Mouse (Mus musculus) urinary bladder, postnatal 25 days (tissue): ENCODE measurements around the gene Litaf.

ENCODE experiments used
- DNase-seq: peaks from one replicate; pipeline ENCODE4 v3.0.0; 2022; ENCODE audit warnings: low spot score

Litaf gene

GRCm38 (mm10) chr16:11065431-11065830, 526 bp downstream of the Litaf start:
- DNase-seq, result no peak

GRCm38 (mm10) chr16:11064742-11065141, 1.2 kb downstream of the Litaf start:
- DNase-seq, result no peak

- DNase-seq, result no peak
Measured at GRCm38 (mm10) chr16:11064341-11064740, 1.6 kb downstream of the Litaf start.

GRCm38 (mm10) chr16:11062794-11063721, 2.9 kb downstream of the Litaf start:
- DNase-seq, result peak; percentile 85

GRCm38 (mm10) chr16:11060645-11061044, 5.3 kb downstream of the Litaf start, which contains the start of gene Snn:
Gene Snn, plus strand, starts transcription at chr16:11060945.
- no peak for DNase-seq

DNA sequence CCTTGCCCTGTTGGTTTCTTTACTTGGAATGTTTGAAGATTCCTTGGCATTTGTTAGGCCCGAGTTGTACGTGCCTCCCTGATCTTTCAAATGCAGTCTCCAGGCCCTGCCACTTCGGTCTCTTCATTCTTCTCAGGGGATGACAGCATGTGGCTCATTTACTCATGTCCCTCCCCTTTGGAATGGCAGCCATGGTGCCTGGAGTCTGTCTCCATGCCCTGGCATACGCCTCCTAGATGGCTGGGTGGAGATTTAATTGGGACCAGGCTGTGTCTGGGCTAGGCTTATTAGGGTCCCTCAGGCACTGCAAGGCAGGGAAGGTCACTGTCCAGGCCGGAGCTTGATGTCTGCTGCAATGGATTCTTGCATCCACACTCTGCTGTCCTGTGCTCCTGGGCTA, 10.0 kb downstream of the Litaf start:
- no peak for DNase-seq

DNA sequence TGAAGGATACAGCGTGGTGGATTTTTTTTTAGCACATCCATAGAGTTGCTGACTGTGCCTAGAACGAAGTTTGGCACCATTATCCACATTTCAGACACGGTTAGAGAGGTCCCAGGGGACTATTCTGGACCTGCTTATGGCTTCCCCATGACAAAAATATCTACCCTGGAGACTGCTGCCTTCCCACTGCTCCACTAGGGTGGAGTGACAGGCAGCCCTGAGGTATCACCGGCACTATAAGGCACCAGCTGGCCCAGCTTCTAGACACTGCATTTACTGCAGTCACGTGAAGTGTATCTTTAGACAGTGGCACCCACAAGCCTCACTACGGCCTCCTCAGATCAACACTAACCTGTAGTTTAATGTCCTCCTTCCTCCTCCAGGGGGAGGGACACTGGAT, 11.1 kb downstream of the Litaf start:
- no peak for DNase-seq

- DNase-seq, result no peak
Measured at GRCm38 (mm10) chr16:11054409-11054808, 11.5 kb downstream of the Litaf start.

GRCm38 (mm10) chr16:11051134-11051533, 14.8 kb downstream of the Litaf start:
- DNase-seq, result no peak

DNA sequence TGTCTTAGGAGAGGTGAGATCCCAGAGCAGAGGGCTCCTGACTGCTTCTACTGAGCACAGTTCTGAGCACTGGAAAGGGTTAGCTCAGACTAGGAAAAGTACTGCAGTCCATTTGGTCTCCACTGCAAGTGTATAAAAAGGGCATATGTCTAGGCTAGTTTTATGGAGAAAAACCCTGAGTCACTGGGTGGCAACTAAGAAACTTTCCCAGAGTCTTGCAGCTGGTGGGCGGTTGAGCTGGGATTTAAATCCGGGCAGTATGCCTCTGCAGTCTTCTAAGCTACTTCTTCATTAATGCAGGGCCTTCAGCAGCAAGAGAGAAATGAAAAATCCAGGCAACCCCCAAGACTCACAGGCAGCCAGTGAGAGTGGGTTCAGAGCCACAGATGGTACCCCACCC, 15.7 kb downstream of the Litaf start:
- DNase-seq, result no peak

DNA sequence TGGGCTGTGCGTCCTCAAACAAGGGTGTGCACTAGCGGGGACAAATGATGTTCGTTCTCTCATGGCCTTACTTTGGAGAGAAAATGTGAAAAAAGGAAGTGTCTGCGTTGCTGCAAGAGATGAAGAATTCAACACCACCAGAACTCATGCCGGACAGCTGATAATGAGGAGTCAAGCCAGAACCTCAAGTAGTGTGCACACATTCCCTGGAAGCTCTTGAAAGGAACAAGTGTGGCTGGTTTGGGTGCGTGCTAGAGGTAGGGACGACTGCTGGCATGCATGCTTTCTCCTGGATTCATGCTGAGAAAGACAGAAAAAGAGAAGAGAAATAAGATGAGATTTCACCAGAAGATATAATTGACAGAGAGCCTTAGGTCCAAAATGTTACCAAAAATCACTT, 18.8 kb downstream of the Litaf start:
- DNase-seq, result no peak

DNA sequence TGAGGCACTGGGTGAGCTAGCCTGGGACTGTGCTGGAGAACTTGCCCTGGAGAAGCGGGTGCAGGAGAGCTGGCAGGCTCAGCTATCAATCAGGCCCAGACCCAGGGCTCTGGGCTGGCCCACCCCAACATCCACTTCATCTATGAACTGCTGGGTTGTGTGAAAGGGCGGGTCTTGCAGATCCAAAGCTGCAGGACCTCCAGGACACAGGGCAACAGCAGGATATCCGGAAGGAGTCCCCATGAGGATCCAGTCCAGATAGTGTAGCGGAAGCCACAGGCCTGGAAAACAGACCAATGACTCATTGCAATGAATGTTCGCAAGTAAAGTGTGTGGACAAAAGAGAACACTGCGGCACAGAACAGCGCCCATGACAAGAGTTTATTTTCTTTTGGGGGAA, 19.5 kb downstream of the Litaf start:
- no peak for DNase-seq

- no peak for DNase-seq
Measured at GRCm38 (mm10) chr16:11043239-11043638, 22.7 kb downstream of the Litaf start.

- no peak for DNase-seq
Measured at GRCm38 (mm10) chr16:11040603-11041002, 25.4 kb downstream of the Litaf start.

GRCm38 (mm10) chr16:11035790-11036431, 30.0 kb downstream of the Litaf start:
- DNase-seq, result peak; percentile 64

DNA sequence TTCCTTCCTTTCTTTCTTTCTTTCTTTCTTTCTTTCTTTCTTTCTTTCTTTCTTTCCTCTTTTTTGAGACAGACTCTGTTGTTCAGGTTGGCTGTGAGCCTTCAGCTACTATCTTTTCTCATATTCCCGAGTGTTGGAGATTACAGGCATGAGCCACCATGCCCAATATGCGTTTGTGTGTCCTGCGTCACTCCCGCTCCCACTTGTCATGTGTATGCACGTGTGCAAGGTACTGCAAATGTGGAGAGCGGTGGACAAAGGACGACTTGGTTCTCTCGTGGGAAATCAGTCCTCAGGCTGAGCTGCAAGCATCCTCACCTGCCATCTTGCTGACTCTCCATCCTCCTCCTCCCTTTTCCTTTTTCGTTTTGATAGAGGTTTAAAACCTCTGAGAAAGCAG, 30.7 kb downstream of the Litaf start:
- DNase-seq, result no peak

- peak; percentile 84 for DNase-seq
Measured at GRCm38 (mm10) chr16:11034193-11034803, 31.7 kb downstream of the Litaf start.

DNA sequence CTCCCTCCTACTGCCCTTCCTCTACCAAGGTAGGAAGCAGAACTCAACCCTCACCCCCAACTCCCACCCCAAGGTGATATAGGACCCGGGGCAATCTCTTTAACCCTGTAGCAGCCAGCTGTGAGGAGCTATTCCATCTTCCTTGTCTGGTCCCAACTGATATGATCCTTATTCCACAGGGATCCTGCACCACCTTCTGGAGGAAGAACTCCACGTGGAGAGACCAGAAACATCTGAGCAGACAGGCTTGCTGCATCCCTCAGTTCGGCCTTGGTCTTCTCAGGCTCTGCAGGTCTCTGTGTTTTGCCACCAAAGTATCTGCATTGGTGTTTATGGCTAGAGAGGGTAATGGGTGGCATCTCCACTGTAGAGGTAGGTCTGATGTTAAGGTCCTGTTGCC, 34.6 kb downstream of the Litaf start:
- DNase-seq, result no peak

DNA sequence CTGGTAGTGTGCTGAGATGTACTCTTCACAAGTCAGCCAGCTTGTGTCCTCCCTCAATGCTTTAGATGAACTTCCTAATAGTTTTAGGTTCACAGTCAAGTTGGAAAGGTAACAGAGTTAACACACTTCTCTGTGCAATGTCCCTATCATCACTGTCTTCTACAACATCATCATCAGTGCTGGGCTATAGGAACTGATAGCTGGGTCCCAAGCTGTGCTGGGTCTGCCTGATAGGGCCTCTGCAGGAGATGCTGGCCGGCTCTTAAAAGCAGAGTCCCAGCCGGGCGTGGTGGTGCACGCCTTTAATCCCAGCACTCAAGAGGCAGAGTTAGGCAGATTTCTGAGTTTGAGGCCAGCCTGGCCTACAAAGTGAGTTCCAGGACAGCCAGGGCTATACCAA, 35.1 kb downstream of the Litaf start:
- no peak for DNase-seq

DNA sequence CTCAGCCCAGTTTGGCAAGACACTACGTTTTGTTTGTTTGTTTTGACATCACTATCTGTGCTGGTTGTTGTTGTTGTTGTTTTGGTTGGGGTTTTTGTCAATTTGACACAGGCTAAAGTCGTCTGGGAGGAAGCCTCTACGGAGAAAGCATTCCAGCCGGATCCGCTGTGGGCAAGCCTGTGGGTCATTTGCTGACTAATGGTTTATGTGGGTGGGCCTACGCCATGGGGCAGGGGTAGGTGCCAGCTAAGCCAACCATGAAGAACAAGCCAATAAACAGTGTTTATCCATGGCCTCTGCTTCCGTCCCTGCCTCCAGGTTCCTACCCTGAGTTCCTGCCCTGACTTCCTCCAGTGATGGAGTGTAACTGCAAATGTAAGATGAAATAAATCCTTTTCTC, 37.8 kb downstream of the Litaf start:
- no peak for DNase-seq

DNA sequence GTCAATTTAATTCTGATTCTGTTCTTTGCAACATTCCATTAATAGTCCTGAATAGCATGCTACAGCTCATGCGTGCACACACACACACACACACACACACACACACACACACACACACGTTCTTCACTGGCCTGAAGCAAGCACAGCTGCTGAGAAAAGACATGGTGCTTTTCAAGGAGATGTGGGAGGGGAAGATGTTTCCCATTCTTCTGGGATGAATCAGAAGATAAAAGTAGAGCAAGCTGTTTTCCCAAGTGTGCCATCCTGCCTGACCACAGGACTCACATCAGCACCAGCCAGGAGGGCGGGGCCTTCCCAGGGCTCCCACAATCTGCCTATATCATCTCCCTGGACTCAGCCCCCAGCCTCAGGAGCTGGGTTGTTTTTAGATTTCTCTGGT, 41.1 kb downstream of the Litaf start:
- no peak for DNase-seq

DNA sequence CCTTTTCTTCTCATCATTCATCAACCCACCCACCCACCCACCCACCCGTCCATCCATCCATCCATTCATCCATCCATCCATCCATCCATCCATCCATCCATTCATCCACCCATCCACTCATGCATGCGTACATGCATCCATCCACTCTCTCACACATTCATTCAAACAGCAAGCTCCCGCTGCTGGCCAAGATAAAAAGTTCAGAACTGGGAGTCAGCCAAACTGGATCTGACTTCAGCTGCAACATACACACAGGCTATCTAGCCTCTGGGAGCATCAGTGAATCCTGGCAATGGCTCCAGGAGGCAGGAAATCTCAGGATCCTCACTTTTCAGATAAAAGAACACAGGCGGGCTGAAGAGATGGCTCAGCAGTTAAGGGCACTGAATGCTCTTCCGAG, 42.3 kb downstream of the Litaf start:
- DNase-seq, result no peak

DNA sequence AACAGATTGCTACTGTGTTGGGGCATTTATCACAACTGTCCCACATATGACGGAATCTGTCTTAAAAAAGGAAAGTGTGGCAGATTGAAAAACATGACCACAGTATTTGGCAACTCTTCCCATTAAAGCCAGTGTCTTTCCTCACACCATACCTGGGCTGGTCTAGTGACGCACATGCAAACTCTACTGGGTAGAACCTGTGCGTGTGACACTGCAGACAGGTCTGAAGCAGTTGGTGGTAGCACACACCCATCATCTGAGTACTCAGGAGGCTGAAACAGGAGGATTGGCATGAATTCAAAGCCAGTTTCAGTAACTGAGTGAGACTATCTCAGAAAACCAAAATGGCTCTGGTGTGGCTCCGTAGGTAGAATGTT, 43.9 kb downstream of the Litaf start:
- no peak for DNase-seq
